Mouse (Mus musculus) MEL (cell line): ENCODE data around the gene Pde10a. TPM values are rescaled to one million over a fixed set of nuclear protein-coding genes. Genes with fewer than 3 reads are reported as not detected.

Experiments
- DNase-seq: peaks from one replicate; pipeline ENCODE4 v3.0.0; 2011; ENCODE audit warnings: low read depth, low spot score
- H3K27ac ChIP-seq: 2 replicates; pipeline ENCODE4 v1.5.1; 2012; ENCODE audit warnings: low read depth, mild to moderate bottlenecking, control low read depth, low read length, moderate library complexity; ENCODE audit not compliant: control insufficient read depth
- H3K27me3 ChIP-seq, 2 experiments: fragments of 150-350 bp in 1 of 2; sonication (generic) in 1 of 2; 2 replicates each; pipeline ENCODE4 v1.6.1; 2012; ENCODE audit warnings: low read length in 2 of 2, mild to moderate bottlenecking in 2 of 2, improper control_type of control experiment in 1 of 2, moderate library complexity in 1 of 2; ENCODE audit not compliant: insufficient read depth in 2 of 2, control insufficient read depth in 1 of 2
- H3K36me3 ChIP-seq, 2 experiments: 2 replicates each; pipeline ENCODE4 v1.6.1; 2012 to 2014; ENCODE audit warnings: low read length in 2 of 2, improper control_type of control experiment in 1 of 2, inconsistent platforms in 1 of 2, mild to moderate bottlenecking in 1 of 2; ENCODE audit not compliant: insufficient read depth in 2 of 2, control insufficient read depth in 1 of 2
- H3K4me1 ChIP-seq, 2 experiments: fragments of 150-350 bp in 1 of 2; sonication (generic) in 1 of 2; 2 replicates each; pipeline ENCODE4 v1.6.1; 2012; ENCODE audit warnings: low read length in 2 of 2, improper control_type of control experiment in 1 of 2, mild to moderate bottlenecking in 1 of 2; ENCODE audit not compliant: insufficient read depth in 2 of 2, control insufficient read depth in 1 of 2
- H3K4me3 ChIP-seq, 2 experiments: fragments of 150-350 bp in 1 of 2; sonication (generic) in 1 of 2; 2 replicates each; pipeline ENCODE4 v1.5.1; 2012; ENCODE audit warnings: low read depth in 2 of 2, low read length in 2 of 2, mild to moderate bottlenecking in 2 of 2, moderate library complexity in 2 of 2, control low read depth in 1 of 2, improper control_type of control experiment in 1 of 2; ENCODE audit not compliant: control insufficient read depth in 1 of 2, insufficient read depth in 1 of 2
- H3K79me2 ChIP-seq: 2 replicates; pipeline ENCODE4 v1.6.1; 2012; ENCODE audit warnings: mild to moderate bottlenecking, low read length, moderate library complexity; ENCODE audit not compliant: control insufficient read depth, poor library complexity, insufficient read depth
- H3K9ac ChIP-seq: 2 replicates; pipeline ENCODE4 v1.6.1; 2012; ENCODE audit warnings: low read depth, mild to moderate bottlenecking, control low read depth, low read length, moderate library complexity; ENCODE audit not compliant: control insufficient read depth, poor library complexity, severe bottlenecking
- H3K9me3 ChIP-seq: fragments of 150-350 bp; sonication (generic); replicated peaks from 2 replicates; pipeline ENCODE4 v1.6.1; 2012; ENCODE audit warnings: mild to moderate bottlenecking, low read length, improper control_type of control experiment, moderate library complexity; ENCODE audit not compliant: insufficient read depth
- CTCF ChIP-seq, 3 experiments: IDR thresholded peaks in 2 of 3; conservative IDR thresholded peaks in 1 of 3; 2 replicates each; pipeline ENCODE4 v1.5.1; 2011 to 2012; ENCODE audit warnings: low read length in 3 of 3, low read depth in 2 of 3, mild to moderate bottlenecking in 2 of 3, improper control_type of control experiment in 1 of 3, inconsistent platforms in 1 of 3, mixed read lengths in 1 of 3, moderate library complexity in 1 of 3; ENCODE audit not compliant: control insufficient read depth in 1 of 3, insufficient read depth in 1 of 3, poor library complexity in 1 of 3, severe bottlenecking in 1 of 3
- E2F4 ChIP-seq: IDR thresholded peaks from 2 replicates; pipeline ENCODE4 v1.6.1; 2011; ENCODE audit warnings: low read depth, low read length, improper control_type of control experiment, borderline replicate concordance
- GATA1 ChIP-seq: IDR thresholded peaks from 2 replicates; pipeline ENCODE4 v1.6.1; 2011; ENCODE audit warnings: low read depth, low read length, improper control_type of control experiment
- MAFK ChIP-seq: IDR thresholded peaks from 2 replicates; pipeline ENCODE4 v1.6.1; 2011; ENCODE audit warnings: low read depth, mild to moderate bottlenecking, low read length, improper control_type of control experiment, borderline replicate concordance
- MAX ChIP-seq: IDR thresholded peaks from 2 replicates; pipeline ENCODE4 v1.6.1; 2011; ENCODE audit warnings: low read length, improper control_type of control experiment
- MAZ ChIP-seq: IDR thresholded peaks from 2 replicates; pipeline ENCODE4 v1.6.1; 2012; ENCODE audit warnings: low read depth, mild to moderate bottlenecking, inconsistent platforms, low read length, improper control_type of control experiment
- POLR2A ChIP-seq, 2 experiments: IDR thresholded peaks; 2 replicates each; pipeline ENCODE4 v1.6.1; 2011 to 2012; ENCODE audit warnings: low read length in 2 of 2, mild to moderate bottlenecking in 2 of 2, control low read depth in 1 of 2, improper control_type of control experiment in 1 of 2, low read depth in 1 of 2, moderate library complexity in 1 of 2; ENCODE audit not compliant: control insufficient read depth in 1 of 2, insufficient read depth in 1 of 2, poor library complexity in 1 of 2
- POLR2AphosphoS5 ChIP-seq: IDR thresholded peaks from 2 replicates; pipeline ENCODE4 v1.6.1; 2012; ENCODE audit warnings: low read depth, borderline replicate concordance, mild to moderate bottlenecking, inconsistent platforms, low read length, moderate library complexity, mixed read lengths
- RAD21 ChIP-seq: IDR thresholded peaks from 2 replicates; pipeline ENCODE4 v1.6.1; 2011; ENCODE audit warnings: mild to moderate bottlenecking, low read depth, low read length, improper control_type of control experiment
- SMC3 ChIP-seq: IDR thresholded peaks from 2 replicates; pipeline ENCODE4 v1.6.1; 2011; ENCODE audit warnings: low read depth, low read length, improper control_type of control experiment
- TAL1 ChIP-seq: IDR thresholded peaks from 2 replicates; pipeline ENCODE4 v1.6.1; 2012; ENCODE audit warnings: mild to moderate bottlenecking, inconsistent platforms, low read length, moderate library complexity, mixed read lengths
- TBP ChIP-seq: IDR thresholded peaks from 2 replicates; pipeline ENCODE4 v1.8.0; 2011; ENCODE audit warnings: low read depth, low read length, improper control_type of control experiment
- USF2 ChIP-seq, 2 experiments: IDR thresholded peaks; 2 replicates each; pipeline ENCODE4 v1.6.1; 2011 to 2012; ENCODE audit warnings: improper control_type of control experiment in 2 of 2, low read length in 2 of 2, borderline replicate concordance in 1 of 2, inconsistent platforms in 1 of 2, low read depth in 1 of 2, mild to moderate bottlenecking in 1 of 2; ENCODE audit not compliant: insufficient read depth in 1 of 2
- ZC3H11A ChIP-seq: IDR thresholded peaks from 2 replicates; pipeline ENCODE4 v1.6.1; 2012; ENCODE audit warnings: low read depth, mild to moderate bottlenecking, inconsistent platforms, low read length, improper control_type of control experiment
- polyA plus RNA-seq, 2 experiments: library from polyadenylated mRNA; stranded (reverse) in 1 of 2; unstranded in 1 of 2; fragments of >175 nt in 1 of 2; fragments of >200 nt in 1 of 2; gene quantifications; 2 replicates each; pipeline versions ENCODE4 v1.2.1 to v1.2.4; 2012; ENCODE audit warnings: low replicate concordance in 2 of 2, low read depth in 1 of 2; ENCODE audit not compliant: insufficient read length in 2 of 2, insufficient read depth in 1 of 2, missing spikeins in 1 of 2
- total RNA-seq: library from RNA; depleted of rRNA; stranded (reverse); fragments of 300-350 nt; gene quantifications from 2 replicates; pipeline ENCODE4 v1.2.3, GENCODE M21; 2012

The Pde10a gene
- total and polyA plus RNA-seq, 3 experiments = 3.1 to 6.9 TPM; not detected in 1

DNA sequence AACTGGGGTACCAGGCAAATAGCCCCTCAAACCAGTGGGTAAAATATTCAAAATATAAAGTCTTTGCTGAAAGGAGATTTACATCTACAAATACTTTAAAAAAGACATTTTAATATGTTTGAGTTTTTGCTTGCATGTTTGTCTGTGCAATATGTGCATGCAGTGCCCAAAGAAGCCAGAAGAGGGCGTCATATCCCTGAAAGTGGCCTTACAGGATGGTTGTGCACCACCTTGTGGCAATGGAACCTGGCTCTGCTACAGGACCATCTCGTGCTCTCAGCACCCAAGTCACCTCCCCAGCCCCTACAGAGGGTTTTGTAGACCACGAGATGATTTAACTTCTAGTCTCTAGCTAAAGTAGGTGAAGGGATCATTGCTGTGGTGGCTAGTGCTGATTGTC is 8.7 kb downstream of the Pde10a start:
- peak; percentile 35 for DNase-seq
- H3K27ac ChIP-seq = no peak overlapping the region
- no peaks in the 10 kb centered on the region for H3K9me3 ChIP-seq
- no peak overlapping the region for H3K4me3 ChIP-seq
- H3K79me2 ChIP-seq = no peaks in the 10 kb centered on the region
- H3K4me1 ChIP-seq = no peaks in the 10 kb centered on the region
- H3K27me3 ChIP-seq = no peaks in the 10 kb centered on the region; a peak in 1 of 4 replicates
- no peaks in the 10 kb centered on the region for H3K36me3 ChIP-seq
- TF ChIP-seq ZC3H11A (peak; percentile 35), SMC3 (peak; percentile 66), POLR2AphosphoS5 (no peak), TAL1 (no peak), RAD21 (peak; percentile 32), CTCF (IDR thresholded peaks at IDR 0.05 in 2 of 3, conservative IDR thresholded peaks at IDR 0.05 in 1 of 3; ENCODE audit: control insufficient read depth in 1 of 3, insufficient read depth in 1 of 3, low read depth in 2 of 3, low read length in 3 of 3, poor library complexity in 1 of 3, severe bottlenecking in 1 of 3) (peak; percentile 45 to 84 (median 76))
- H3K9ac ChIP-seq = no peak overlapping the region

GRCm38 (mm10) chr17:8536522-8536921 is 11.3 kb downstream of the Pde10a start:
- Histone ChIP-seq H3K36me3 (no peaks in the 10 kb centered on the region), H3K9me3 (no peaks in the 10 kb centered on the region), H3K79me2 (no peaks in the 10 kb centered on the region), H3K27me3 (no peaks in the 10 kb centered on the region; a peak in 1 of 4 replicates), H3K9ac (no peak overlapping the region), H3K4me1 (no peaks in the 10 kb centered on the region), H3K27ac (no peak overlapping the region), H3K4me3 (no peak overlapping the region)
- TF ChIP-seq GATA1 (no peak), MAZ (no peak), MAFK (no peak), MAX (no peak), TAL1 (no peak), ZC3H11A (no peak), POLR2A (IDR thresholded peaks at IDR 0.05; ENCODE audit: control insufficient read depth in 1 of 2, insufficient read depth in 1 of 2, low read depth in 1 of 2, low read length in 2 of 2, poor library complexity in 1 of 2) (no peak), USF2 (IDR thresholded peaks at IDR 0.05; ENCODE audit: borderline replicate concordance in 1 of 2, insufficient read depth in 1 of 2, low read depth in 1 of 2, low read length in 2 of 2) (no peak), E2F4 (no peak), TBP (no peak)
- no peak for DNase-seq

DNA sequence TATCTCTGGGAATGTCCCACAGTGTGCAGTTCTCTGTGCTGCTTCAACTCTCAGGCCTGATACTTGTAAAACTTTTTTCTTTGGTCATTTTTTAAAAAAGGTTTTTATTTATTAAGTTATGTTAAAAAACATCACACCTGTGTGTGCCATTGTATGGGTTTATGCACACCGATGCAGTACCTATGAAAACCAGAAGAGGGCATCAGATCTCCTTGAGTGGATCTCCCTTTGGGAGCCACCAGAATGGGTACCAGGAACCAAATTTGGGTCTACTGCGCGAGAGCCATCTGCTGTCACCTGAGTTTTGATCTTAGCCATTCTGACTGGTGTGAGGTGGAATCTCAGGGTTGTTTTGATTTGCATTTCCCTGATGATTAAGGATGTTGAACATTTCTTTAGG is 12.9 kb downstream of the Pde10a start:
- Histone ChIP-seq H3K79me2 (no peaks in the 10 kb centered on the region), H3K9ac (no peak overlapping the region), H3K36me3 (no peaks in the 10 kb centered on the region), H3K9me3 (no peaks in the 10 kb centered on the region), H3K4me1 (no peaks in the 10 kb centered on the region), H3K27ac (no peak overlapping the region), H3K4me3 (no peak overlapping the region), H3K27me3 (no peaks in the 10 kb centered on the region; a peak in 1 of 4 replicates)
- DNase-seq = peak; percentile 28
- TF ChIP-seq MAFK = no peak
- peak; percentile 50 for TF ChIP-seq SMC3
- TF ChIP-seq RAD21 = peak; percentile 38
- peak; percentile 33 to 63 (median 52); a peak in 5 of 6 replicates for TF ChIP-seq CTCF (IDR thresholded peaks at IDR 0.05 in 2 of 3, conservative IDR thresholded peaks at IDR 0.05 in 1 of 3; ENCODE audit: control insufficient read depth in 1 of 3, insufficient read depth in 1 of 3, low read depth in 2 of 3, low read length in 3 of 3, poor library complexity in 1 of 3, severe bottlenecking in 1 of 3)
- TF ChIP-seq, all 39 proteins: peak for 3
